Mouse (Mus musculus) forebrain, embryonic 14.5 days (tissue): ENCODE measurements around the gene Vma21-ps. TPM values are rescaled to one million over a fixed set of nuclear protein-coding genes. Genes with fewer than 3 reads are reported as not detected.

Source experiments
- ATAC-seq: fragments of 200-750 bp; cut with Nextera tagmentation; 2 replicates; pipeline ENCODE4 v1.8.0; 2017; ENCODE audit warnings: mild to moderate bottlenecking, moderate library complexity
- DNase-seq: peaks from one replicate; pipeline ENCODE4 v3.0.0-alpha.2; 2015; ENCODE audit warnings: low spot score
- H3K27ac ChIP-seq: fragments of 300-500 bp; sonication (generic); 2 replicates; pipeline ENCODE4 v1.5.1; 2014; ENCODE audit warnings: low read depth, mild to moderate bottlenecking, control low read depth, low read length, moderate library complexity
- H3K27me3 ChIP-seq: fragments of 300-500 bp; sonication (generic); replicated peaks from 2 replicates; pipeline ENCODE4 v1.6.1; 2014; ENCODE audit warnings: low read length, control low read depth, mixed read lengths; ENCODE audit not compliant: control insufficient read depth, insufficient read depth
- H3K36me3 ChIP-seq: fragments of 300-500 bp; sonication (generic); 2 replicates; pipeline ENCODE4 v1.6.1; 2014; ENCODE audit warnings: low read length, control low read depth; ENCODE audit not compliant: control insufficient read depth, insufficient read depth
- H3K4me1 ChIP-seq: fragments of 300-500 bp; sonication (generic); 2 replicates; pipeline ENCODE4 v1.6.1; 2014; ENCODE audit warnings: antibody characterized with exemption, low read length, control low read depth; ENCODE audit not compliant: control insufficient read depth, insufficient read depth
- H3K4me2 ChIP-seq: fragments of 300-500 bp; sonication (generic); 2 replicates; pipeline ENCODE4 v1.6.1; 2014; ENCODE audit warnings: mild to moderate bottlenecking, control low read depth, low read length
- H3K4me3 ChIP-seq: fragments of 300-500 bp; sonication (generic); 2 replicates; pipeline ENCODE4 v1.5.1; 2014; ENCODE audit warnings: low read depth, low read length, control low read depth
- H3K9ac ChIP-seq: fragments of 300-500 bp; sonication (generic); 2 replicates; pipeline ENCODE4 v1.6.1; 2014; ENCODE audit warnings: mild to moderate bottlenecking, low read length, control low read depth, moderate library complexity
- H3K9me3 ChIP-seq: fragments of 300-500 bp; sonication (generic); replicated peaks from 2 replicates; pipeline ENCODE4 v1.6.1; 2016; ENCODE audit warnings: low read length, control low read depth, mixed read lengths; ENCODE audit not compliant: control insufficient read depth
- WGBS: fragments of 180-500 bp; shearing (Covaris S2); extraction: QIAGEN DNeasy Blood & Tissue Kit; methylation state at CpG from one replicate; pipeline ENCODE4 v1.1.7; 2014; 5-methylcytosine and 5-hydroxymethylcytosine counted together
- polyA plus RNA-seq: library from polyadenylated mRNA; unstranded; fragments of >200 nt; fragmentation: Nextera tagmentation; extraction: Ambion mirVana; gene quantifications from 2 replicates; pipeline ENCODE4 v1.2.1, GENCODE M21; 2014

Vma21-ps gene
- polyA plus RNA-seq, 1 experiment from 2014 or later, result not detected

DNA sequence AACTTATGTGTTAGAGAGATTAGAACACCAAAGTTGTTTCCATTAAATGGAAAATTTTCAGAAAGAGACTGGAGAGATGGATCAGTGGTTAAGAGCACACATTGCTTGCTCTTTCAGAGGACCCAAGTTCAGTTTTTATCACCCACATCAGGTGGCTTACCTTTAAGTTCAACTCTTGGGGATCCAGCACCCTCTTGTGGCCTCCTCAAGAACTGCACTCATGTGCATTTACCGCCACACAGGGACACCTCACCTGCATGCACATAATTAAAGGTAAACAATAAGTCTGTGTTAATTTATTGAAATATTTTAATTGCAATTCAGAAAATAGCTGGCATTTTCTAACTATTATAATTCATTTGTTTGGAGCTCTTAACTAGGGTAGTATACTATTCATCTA is 37.3 kb downstream of the Vma21-ps start:
- Histone ChIP-seq H3K9me3 (0 out of 2 replicates have a peak, but pooled peaks cover 4% of the 10 kb centered on the region), H3K27me3 (no peaks in the 10 kb centered on the region), H3K9ac (no peak overlapping the region), H3K36me3 (peaks cover 42% of the 10 kb centered on the region), H3K4me2 (no peak overlapping the region), H3K4me1 (no peaks in the 10 kb centered on the region), H3K27ac (no peak overlapping the region), H3K4me3 (no peak overlapping the region)
- 98% methylated on average over 1 of the region's 1 CpGs for whole genome bisulfite sequencing
- DNase-seq, result no peak
- ATAC-seq, result no peak

Other genes with a start within 250 kb of the Vma21-ps start
- 91.0 and 109 TPM in 2 replicates for gene Smc2, start 58.0 kb downstream of the Vma21-ps start, polyA plus RNA-seq
- gene Toporsl, start 99.0 kb upstream of the Vma21-ps start, polyA plus RNA-seq, result not detected in 2 replicates